Comparison of ENCODE assay signal across 17 mouse cellular contexts in genomic region chr6:5222080-5222479, GRCm38 (mm10). TPM values are rescaled to one million over a fixed set of nuclear protein-coding genes. Genes with fewer than 3 reads are reported as not detected.
"Had no signal": no experiment of that assay in that cellular context is flagged by ENCODE, and none has a peak within 500 bp of the region (broad histone marks: within the 10 kb centered on the region; RNA-seq: fewer than 3 reads in every experiment).

No protein-coding gene starts in this region.

- H3K9me3 ChIP-seq: limb, embryonic 13.5 days; midbrain, embryonic 13.5 days had no signal

- H3K36me3 ChIP-seq: limb, embryonic 13.5 days; midbrain, embryonic 13.5 days had no signal

- H3K27me3 ChIP-seq: limb, embryonic 13.5 days; midbrain, embryonic 13.5 days had no signal

- H3K9ac ChIP-seq: limb, embryonic 13.5 days; midbrain, embryonic 13.5 days had no signal

- H3K4me2 ChIP-seq: limb, embryonic 13.5 days; midbrain, embryonic 13.5 days had no signal

- H3K4me1 ChIP-seq: limb, embryonic 13.5 days; midbrain, embryonic 13.5 days had no signal

- H3K27ac ChIP-seq: layer of hippocampus, adult 2 months; limb, embryonic 13.5 days; midbrain, embryonic 13.5 days; stomach, postnatal 0 days had no signal

- ATAC-seq: lung, postnatal 0 days; midbrain, embryonic 13.5 days had no signal

- H3K4me3 ChIP-seq: layer of hippocampus, adult 2 months; limb, embryonic 13.5 days; midbrain, embryonic 13.5 days had no signal

- DNase-seq: kidney, adult 18-20 months; kidney, postnatal 10 days; kidney, postnatal 4 days; left cerebral cortex, postnatal 4 days; lung, adult 2 months; lung, postnatal 36 days; right cerebral cortex, adult 18-20 months; right cerebral cortex, postnatal 25 days; thymus, postnatal 14 days had no signal

RNA-seq across cellular contexts. Expression of gene Pon1, which starts 28.3 kb away (rescaled TPM):
- polyA plus RNA-seq: kidney, embryonic 14.5 days; limb, embryonic 13.5 days; midbrain, postnatal 0 days; neural tube, embryonic 14.5 days had no signal
